In genomic region chr14:78613569-78613968, GRCm38 (mm10) we compare ENCODE assay signal across 7 mouse cellular contexts.
DNase-seq lines count a peak whose midpoint lies in the region; ATAC-seq and TF ChIP-seq lines count a peak whose summit lies in the region.

No protein-coding gene starts in this region.

- no peaks in the 10 kb centered on the region for H3K4me1 ChIP-seq in intestine, postnatal 0 days (replicated peaks; ENCODE audit: control insufficient read depth, insufficient read depth, low read length)
- no peaks in the 10 kb centered on the region for H3K4me1 ChIP-seq in intestine, embryonic 16.5 days (ENCODE audit: control insufficient read depth, insufficient read depth, low read length)

- ATAC-seq in intestine, postnatal 0 days = no peak
- no peak for ATAC-seq in intestine, embryonic 16.5 days
- no peak for ATAC-seq in activated CD4-positive, CD25-positive, alpha-beta regulatory T cell, adult 4 months

- no peak overlapping the region for H3K4me2 ChIP-seq in intestine, postnatal 0 days (replicated peaks; ENCODE audit: low read depth)
- no peak overlapping the region for H3K4me2 ChIP-seq in intestine, embryonic 16.5 days (ENCODE audit: low read depth, low read length)

- WGBS in intestine, postnatal 0 days = 77% methylated on average over 5 of the region's 5 CpGs
- 72% methylated on average over 5 of the region's 5 CpGs for WGBS in intestine, embryonic 16.5 days

- TF ChIP-seq CTCF in intestine, postnatal 0 days (IDR thresholded peaks at IDR 0.05; ENCODE audit: low read depth) = peak; percentile 64

- H3K9me3 ChIP-seq in intestine, postnatal 0 days (ENCODE audit: control insufficient read depth) = no peaks in the 10 kb centered on the region
- no peaks in the 10 kb centered on the region for H3K9me3 ChIP-seq in intestine, embryonic 16.5 days (ENCODE audit: control insufficient read depth, low read length)

- H3K36me3 ChIP-seq in intestine, postnatal 0 days (ENCODE audit: control insufficient read depth, insufficient read depth) = peaks cover 4% of the 10 kb centered on the region; the same call in 1 of the 2 replicates
- H3K36me3 ChIP-seq in intestine, embryonic 16.5 days (ENCODE audit: control insufficient read depth, insufficient read depth, low read length) = no peaks in the 10 kb centered on the region

- H3K4me3 ChIP-seq in intestine, postnatal 0 days (ENCODE audit: low read depth, low read length) = no peak overlapping the region
- H3K4me3 ChIP-seq in intestine, embryonic 16.5 days (ENCODE audit: low read length) = no peak overlapping the region

- H3K27ac ChIP-seq in intestine, postnatal 0 days (ENCODE audit: low read depth, low read length) = no peak overlapping the region
- no peak overlapping the region for H3K27ac ChIP-seq in intestine, embryonic 16.5 days (ENCODE audit: low read length)

- DNase-seq in thymus, postnatal 0 days (ENCODE audit: low spot score) = peak; percentile 46
- DNase-seq in thymus, adult 18-20 months = no peak
- DNase-seq in kidney, postnatal 4 days = peak; percentile 26 to 29
- no peak for DNase-seq in c-Kit-positive CD71-positive TER-119-positive erythroid progenitor cells, embryonic 14.5 days (ENCODE audit: low spot score)

- H3K9ac ChIP-seq in intestine, postnatal 0 days (ENCODE audit: low read depth, low read length) = no peak overlapping the region
- no peak overlapping the region for H3K9ac ChIP-seq in intestine, embryonic 16.5 days (ENCODE audit: low read depth, low read length)

- H3K27me3 ChIP-seq in intestine, postnatal 0 days (replicated peaks; ENCODE audit: control insufficient read depth, insufficient read depth, low read length) = no peaks in the 10 kb centered on the region
- H3K27me3 ChIP-seq in intestine, embryonic 16.5 days (replicated peaks; ENCODE audit: control insufficient read depth, insufficient read depth, low read length) = no peaks in the 10 kb centered on the region

Comparison
In these comparisons a context has a peak if more than half of its experiments do, and no peak if none do; other contexts are left out.
1. DNase-seq: peak in thymus, postnatal 0 days (single experiment) and kidney, postnatal 4 days (2 of 2); none in thymus, adult 18-20 months (0 of 2) and c-Kit-positive CD71-positive TER-119-positive erythroid progenitor cells, embryonic 14.5 days (single experiment).